Mouse (Mus musculus) heart, adult 18-20 months (tissue): Measurements from ENCODE around the gene Vmn2r58. TPM values are rescaled to one million over a fixed set of nuclear protein-coding genes. Genes with fewer than 3 reads are reported as not detected.
"Not testable (repeated sequence)": the region's sequence is repeated elsewhere in the genome, so short reads cannot be mapped to it uniquely, and the experiment has no call there.

Source experiments
- DNase-seq, 2 experiments: peaks; one replicate each; pipeline ENCODE4 v3.0.0; 2021 to 2022; ENCODE audit warnings: mixed read lengths in 1 of 2
- long read RNA-seq, 2 experiments: library from polyadenylated mRNA; stranded (forward); transcript quantifications; one replicate each; pipeline ENCODE4 v2.0.0; 2021
- total RNA-seq, 2 experiments: library from RNA; stranded (reverse); gene quantifications; 2 replicates each; pipeline ENCODE4 v1.2.3; 2021

Gene Vmn2r58
- total RNA-seq, result not detected
- long read RNA-seq, experiment 1, result 0 reads
- long read RNA-seq, experiment 2, result 0 reads

- DNase-seq, result not testable (repeated sequence)
Measured at GRCm38 (mm10) chr7:41872612-41873011, at the start of gene Vmn2r58. Vmn2r58 (minus strand) TSS chr7:41872712.

Other genes with a start within 250 kb of the Vmn2r58 start
- gene Zfp788, start 239.5 kb downstream of the Vmn2r58 start, total RNA-seq, result 1 to 10 TPM; 7.9 to 8.9 TPM
- gene Vmn2r59, start 186.3 kb upstream of the Vmn2r58 start, total RNA-seq, result not detected
- gene Vmn2r60, start 235.1 kb upstream of the Vmn2r58 start, total RNA-seq, result not detected